Mouse (Mus musculus): ENCODE data around the gene Ankrd13c. TPM values are rescaled to one million over a fixed set of nuclear protein-coding genes. Genes with fewer than 3 reads are reported as not detected.

The Ankrd13c gene
- total RNA-seq, 2 experiments from 2014 or later = 102 to 109 TPM

Other genes starting within 250 kb of the Ankrd13c start
- 1 to 10 TPM; 7.5 to 8.4 TPM for gene Cth, start 22.2 kb upstream of the Ankrd13c start, total RNA-seq (2021)
- gene Srsf11, start 89.4 kb downstream of the Ankrd13c start, total RNA-seq (2021) = 100 to 1,000 TPM; 128 to 183 TPM
- 10 to 100 TPM; 25.3 to 28.3 TPM for gene Lrrc40, start 89.4 kb downstream of the Ankrd13c start, total RNA-seq (2021)